Mouse (Mus musculus) heart, embryonic 11.5 days (tissue): ENCODE data around the gene Tmc8. TPM values are rescaled to one million over a fixed set of nuclear protein-coding genes. Genes with fewer than 3 reads are reported as not detected.

Source experiments
- ATAC-seq: fragments of 200-750 bp; cut with Nextera tagmentation; replicated peaks from 2 replicates; pipeline ENCODE4 v1.8.0; 2017; ENCODE audit warnings: moderate library complexity; ENCODE audit not compliant: insufficient number of reproducible peaks, low FRiP score, low TSS enrichment
- H3K27ac ChIP-seq: fragments of 300-500 bp; sonication (generic); 2 replicates; pipeline ENCODE4 v1.5.1; 2014; ENCODE audit warnings: mild to moderate bottlenecking, low read depth, low read length
- H3K27me3 ChIP-seq: fragments of 300-500 bp; sonication (generic); 2 replicates; pipeline ENCODE4 v1.6.1; 2014; ENCODE audit warnings: mild to moderate bottlenecking, low read length, mixed read lengths; ENCODE audit not compliant: control insufficient read depth, insufficient read depth
- H3K36me3 ChIP-seq: fragments of 300-500 bp; sonication (generic); 2 replicates; pipeline ENCODE4 v1.6.1; 2014; ENCODE audit warnings: mild to moderate bottlenecking, low read length, moderate library complexity, mixed read lengths; ENCODE audit not compliant: control insufficient read depth, insufficient read depth
- H3K4me1 ChIP-seq: fragments of 300-500 bp; sonication (generic); 2 replicates; pipeline ENCODE4 v1.6.1; 2014; ENCODE audit warnings: low read length; ENCODE audit not compliant: control insufficient read depth, insufficient read depth
- H3K4me2 ChIP-seq: fragments of 300-500 bp; sonication (generic); 2 replicates; pipeline ENCODE4 v1.6.1; 2014; ENCODE audit warnings: mild to moderate bottlenecking, moderate library complexity
- H3K4me3 ChIP-seq: fragments of 300-500 bp; sonication (generic); 2 replicates; pipeline ENCODE4 v1.5.1; 2014; ENCODE audit warnings: low read depth, low read length
- H3K9ac ChIP-seq: fragments of 300-500 bp; sonication (generic); 2 replicates; pipeline ENCODE4 v1.6.1; 2014; ENCODE audit warnings: mild to moderate bottlenecking, low read depth, low read length, moderate library complexity
- H3K9me3 ChIP-seq: fragments of 300-500 bp; sonication (generic); replicated peaks from 2 replicates; pipeline ENCODE4 v1.6.1; 2016; ENCODE audit warnings: low read length; ENCODE audit not compliant: control insufficient read depth
- WGBS: fragments of 180-500 bp; shearing (Covaris S2); extraction: QIAGEN DNeasy Blood & Tissue Kit; methylation state at CpG from one replicate; pipeline ENCODE4 v1.1.7; 2014; ENCODE audit not compliant: insufficient replicate concordance; 5-methylcytosine and 5-hydroxymethylcytosine counted together
- polyA plus RNA-seq: library from polyadenylated mRNA; unstranded; fragments of >200 nt; fragmentation: Nextera tagmentation; extraction: Ambion mirVana; gene quantifications from 2 replicates; pipeline ENCODE4 v1.2.1, GENCODE M21; 2014

The Tmc8 gene
- polyA plus RNA-seq, 1 experiment from 2014 or later, result 4.5 TPM

- ATAC-seq, result no peak
- 19% methylated on average over 13 of the region's 13 CpGs for WGBS
- H3K4me3 ChIP-seq, result 0 out of 2 replicates have a peak overlapping the region, but pooled peaks have one; percentile 14
- H3K4me1 ChIP-seq, result peaks cover 13% of the 10 kb centered on the region
- H3K36me3 ChIP-seq, result no peaks in the 10 kb centered on the region
- H3K9me3 ChIP-seq, result no peaks in the 10 kb centered on the region
- 0 out of 2 replicates have a peak overlapping the region, but pooled peaks have one; percentile 28 for H3K9ac ChIP-seq
- 0 out of 2 replicates have a peak overlapping the region, but pooled peaks have one; percentile 15 for H3K27ac ChIP-seq
- peak overlapping the region; percentile 54 for H3K4me2 ChIP-seq
- no peaks in the 10 kb centered on the region for H3K27me3 ChIP-seq
Measured at GRCm38 (mm10) chr11:117836306-117836705, 54.4 kb downstream of the Tmc8 start.

- H3K36me3 ChIP-seq, result no peaks in the 10 kb centered on the region
- H3K4me3 ChIP-seq, result no peak overlapping the region
- peak overlapping the region; percentile 46; the same call in 1 of the 2 replicates for H3K27ac ChIP-seq
- no peaks in the 10 kb centered on the region for H3K9me3 ChIP-seq
- WGBS, result 64% methylated on average over 2 of the region's 2 CpGs
- peak; percentile 70 for ATAC-seq
- no peak overlapping the region for H3K9ac ChIP-seq
- no peaks in the 10 kb centered on the region for H3K27me3 ChIP-seq
- peaks cover 5% of the 10 kb centered on the region; the same call in 1 of the 2 replicates for H3K4me1 ChIP-seq
- H3K4me2 ChIP-seq, result peak overlapping the region; percentile 14; the same call in 1 of the 2 replicates
Measured at GRCm38 (mm10) chr11:117838572-117838971, 56.7 kb downstream of the Tmc8 start.

GRCm38 (mm10) chr11:117839021-117839420 is 57.1 kb downstream of the Tmc8 start:
- Histone ChIP-seq H3K4me2 (peak overlapping the region; percentile 14; the same call in 1 of the 2 replicates), H3K27ac (peak overlapping the region; percentile 46; the same call in 1 of the 2 replicates)

GRCm38 (mm10) chr11:117840910-117841309 is 59.0 kb downstream of the Tmc8 start:
- Histone ChIP-seq H3K9me3 (no peaks in the 10 kb centered on the region), H3K4me2 (no peak overlapping the region), H3K4me3 (no peak overlapping the region), H3K4me1 (peaks cover 5% of the 10 kb centered on the region; the same call in 1 of the 2 replicates), H3K27me3 (no peaks in the 10 kb centered on the region), H3K27ac (no peak overlapping the region), H3K36me3 (no peaks in the 10 kb centered on the region), H3K9ac (no peak overlapping the region)
- no peak for ATAC-seq
- 32% methylated on average over 1 of the region's 1 CpGs for WGBS

More at GRCm38 (mm10) chr11:117839021-117839420, 57.1 kb downstream of the Tmc8 start:
- H3K4me1 ChIP-seq, result peaks cover 5% of the 10 kb centered on the region; the same call in 1 of the 2 replicates
- H3K36me3 ChIP-seq, result no peaks in the 10 kb centered on the region
- no peak overlapping the region for H3K4me3 ChIP-seq
- WGBS, result 77% methylated on average over 1 of the region's 1 CpGs
- no peaks in the 10 kb centered on the region for H3K27me3 ChIP-seq
- no peak overlapping the region for H3K9ac ChIP-seq
- no peaks in the 10 kb centered on the region for H3K9me3 ChIP-seq
- ATAC-seq, result no peak

Other genes with a start within 250 kb of the Tmc8 start
- gene Tnrc6c, start 127.8 kb upstream of the Tmc8 start, polyA plus RNA-seq, result 7.0 and 8.1 TPM in 2 replicates
- 23.8 and 26.2 TPM in 2 replicates for gene Tmc6, start 122 bp downstream of the Tmc8 start, polyA plus RNA-seq
- 3.2 and 3.9 TPM in 2 replicates for gene 6030468B19Rik, start 15.6 kb downstream of the Tmc8 start, polyA plus RNA-seq
- gene Gm20708, start 27.6 kb downstream of the Tmc8 start, polyA plus RNA-seq, result 0.34 and 0.62 TPM in 2 replicates
- gene Syngr2, start 27.6 kb downstream of the Tmc8 start, polyA plus RNA-seq, result 78.7 and 79.2 TPM in 2 replicates
- 13.1 and 14.3 TPM in 2 replicates for gene Afmid, start 43.8 kb downstream of the Tmc8 start, polyA plus RNA-seq
- 98.5 and 101 TPM in 2 replicates for gene Tk1, start 44.0 kb downstream of the Tmc8 start, polyA plus RNA-seq
- gene Birc5, start 67.2 kb downstream of the Tmc8 start, polyA plus RNA-seq, result 256 and 259 TPM in 2 replicates
- gene Tmem235, start 78.7 kb downstream of the Tmc8 start, polyA plus RNA-seq, result not detected in 2 replicates
- gene Tha1, start 91.4 kb downstream of the Tmc8 start, polyA plus RNA-seq, result 3.0 and 3.7 TPM in 2 replicates
- gene Socs3, start 188.0 kb downstream of the Tmc8 start, polyA plus RNA-seq, result 3.6 and 4.5 TPM in 2 replicates
- gene Pgs1, start 204.2 kb downstream of the Tmc8 start, polyA plus RNA-seq, result 26.5 and 27.4 TPM in 2 replicates